Mouse (Mus musculus) kidney, postnatal 36 days (tissue): ENCODE measurements around the gene Fstl1.
A peak's percentile ranks its signal among the peaks of the same experiment; 100 is the strongest.

Experiments used
- DNase-seq, 2 experiments: peaks; one replicate each; pipeline ENCODE4 v3.0.0; 2021 to 2022; ENCODE audit warnings: mixed read lengths in 2 of 2

The Fstl1 gene

GRCm38 (mm10) chr16:37871112-37871715 lies 94.5 kb downstream of the Fstl1 start:
- DNase-seq = peak; percentile 70 to 91

- no peak for DNase-seq
Observed at GRCm38 (mm10) chr16:37874501-37875235, 98.0 kb downstream of the Fstl1 start.

GRCm38 (mm10) chr16:37877406-37877805 lies 100.7 kb downstream of the Fstl1 start:
- DNase-seq = no peak

GRCm38 (mm10) chr16:37878951-37879505 lies 102.4 kb downstream of the Fstl1 start:
- no peak for DNase-seq

GRCm38 (mm10) chr16:37879750-37880419 lies 103.2 kb downstream of the Fstl1 start:
- DNase-seq = no peak

GRCm38 (mm10) chr16:37881168-37881567 lies 104.5 kb downstream of the Fstl1 start:
- no peak for DNase-seq
